Mouse (Mus musculus): ENCODE measurements around the gene Atpaf1.

Gene Atpaf1

DNA sequence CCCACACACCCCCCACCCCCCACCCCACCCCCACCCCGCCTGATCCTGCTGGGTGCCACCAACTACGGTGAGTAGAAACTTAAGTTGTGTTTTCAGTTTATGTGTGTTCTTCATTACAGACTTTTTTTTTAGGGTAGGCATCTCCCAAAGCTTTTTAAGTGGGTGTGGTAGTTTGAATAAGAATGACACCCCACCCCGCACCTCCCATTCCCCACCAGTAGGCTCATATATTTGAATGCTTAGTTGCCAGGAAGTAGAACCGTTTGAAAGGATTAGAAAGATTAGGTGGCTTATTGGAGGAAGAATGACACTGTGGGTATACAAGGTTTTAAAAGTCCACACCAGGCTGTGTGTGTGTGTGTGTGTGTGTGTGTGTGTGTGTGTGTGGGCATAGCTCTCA is 27.7 kb downstream of the Atpaf1 start:
- no peak for DNase-seq (ENCODE audit: low read depth, low spot score)

DNA sequence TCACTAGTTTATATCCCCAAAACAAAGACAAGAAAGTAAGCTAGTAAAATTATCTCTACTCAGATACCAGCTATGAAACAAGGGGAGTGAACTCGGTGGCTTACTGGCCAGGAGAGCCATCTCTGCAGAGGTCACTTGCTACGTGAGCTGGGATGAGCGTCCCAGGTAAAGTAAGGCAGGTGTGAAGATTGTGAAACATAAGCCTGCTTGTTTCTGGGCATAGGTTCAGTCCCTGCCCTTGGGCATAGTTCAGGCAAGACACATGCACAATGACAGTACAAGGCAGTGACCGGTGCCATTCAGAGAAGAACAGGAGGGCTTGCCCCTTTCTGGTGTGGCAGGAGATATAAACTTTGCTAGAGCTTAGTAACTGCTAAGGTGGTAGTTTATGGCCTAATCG is 31.0 kb downstream of the Atpaf1 start:
- DNase-seq (ENCODE audit: low read depth, low spot score), result no peak

DNA sequence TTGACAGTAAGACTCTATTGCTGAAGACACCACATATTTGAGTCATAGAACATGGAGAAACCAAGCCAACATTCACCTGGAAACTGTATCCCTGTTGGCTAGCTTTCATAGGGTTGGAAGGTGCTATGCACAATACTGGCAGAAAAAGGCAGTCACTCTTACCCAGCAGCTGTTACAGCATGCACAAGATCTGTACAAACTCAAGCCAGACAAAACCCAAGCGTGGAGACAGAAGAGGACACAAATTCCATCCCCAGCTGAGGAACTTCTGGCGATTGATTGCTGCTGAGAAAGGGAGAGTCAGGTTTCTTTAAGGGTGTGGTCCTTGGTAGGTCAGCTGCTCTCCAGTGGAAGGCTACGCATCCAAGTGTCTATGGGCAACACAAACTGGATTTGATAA is 35.6 kb downstream of the Atpaf1 start:
- no peak for DNase-seq (ENCODE audit: low read depth, low spot score)

DNA sequence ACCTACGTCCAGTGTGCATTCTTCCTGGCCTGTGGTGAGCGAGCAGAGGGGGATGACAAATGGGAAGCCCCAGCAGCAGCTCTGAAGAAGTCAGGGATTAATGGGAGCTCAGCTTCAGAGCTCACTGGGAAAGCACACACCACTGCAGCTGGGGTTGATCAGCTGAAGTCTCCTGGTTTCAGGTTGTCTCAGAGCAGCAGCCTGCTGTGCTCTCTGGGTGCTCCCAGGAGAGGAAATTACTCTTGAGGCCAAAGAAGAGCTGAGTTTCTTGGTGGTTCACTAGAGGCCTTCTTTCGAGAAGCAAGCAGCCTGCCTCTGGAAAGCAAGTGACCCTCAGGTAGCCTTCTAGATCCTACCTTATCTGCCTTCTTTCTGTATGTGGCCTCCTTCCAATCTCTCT is 36.3 kb downstream of the Atpaf1 start:
- no peak for DNase-seq (ENCODE audit: low read depth, low spot score)

- DNase-seq (ENCODE audit: low read depth, low spot score), result no peak
These were observed 36.8 kb downstream of the Atpaf1 start for GRCm38 (mm10) chr4:115821431-115821830.

- no peak for DNase-seq (ENCODE audit: low read depth, low spot score)
These were observed 37.3 kb downstream of the Atpaf1 start for GRCm38 (mm10) chr4:115821928-115822327.

- DNase-seq (ENCODE audit: low read depth, low spot score), result no peak
These were observed 39.6 kb downstream of the Atpaf1 start for GRCm38 (mm10) chr4:115824178-115824577.

DNA sequence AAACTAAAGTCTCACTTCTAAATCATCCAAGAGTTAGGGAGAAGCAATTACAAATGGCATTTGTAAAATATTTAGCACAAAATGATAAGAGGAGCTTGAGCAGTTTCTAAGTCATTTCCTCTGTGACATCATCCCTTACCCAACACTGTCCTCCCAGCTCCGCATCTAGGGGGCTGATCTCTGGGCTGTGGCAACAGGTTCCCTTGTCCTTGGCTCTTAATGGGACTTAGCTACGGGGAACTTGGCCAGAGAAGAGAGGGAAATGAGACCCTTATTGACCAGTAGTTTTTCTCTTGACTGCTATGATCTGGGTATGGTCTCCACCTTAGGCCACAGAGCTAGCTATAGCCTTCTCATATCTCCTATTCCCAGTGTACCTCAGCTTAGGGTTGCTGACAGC is 40.7 kb downstream of the Atpaf1 start:
- no peak for DNase-seq (ENCODE audit: low read depth, low spot score)

- no peak for DNase-seq (ENCODE audit: low read depth, low spot score)
These were observed 42.5 kb downstream of the Atpaf1 start for GRCm38 (mm10) chr4:115827066-115827465.

- DNase-seq (ENCODE audit: low read depth, low spot score), result no peak
These were observed 42.9 kb downstream of the Atpaf1 start for GRCm38 (mm10) chr4:115827535-115827887.

DNA sequence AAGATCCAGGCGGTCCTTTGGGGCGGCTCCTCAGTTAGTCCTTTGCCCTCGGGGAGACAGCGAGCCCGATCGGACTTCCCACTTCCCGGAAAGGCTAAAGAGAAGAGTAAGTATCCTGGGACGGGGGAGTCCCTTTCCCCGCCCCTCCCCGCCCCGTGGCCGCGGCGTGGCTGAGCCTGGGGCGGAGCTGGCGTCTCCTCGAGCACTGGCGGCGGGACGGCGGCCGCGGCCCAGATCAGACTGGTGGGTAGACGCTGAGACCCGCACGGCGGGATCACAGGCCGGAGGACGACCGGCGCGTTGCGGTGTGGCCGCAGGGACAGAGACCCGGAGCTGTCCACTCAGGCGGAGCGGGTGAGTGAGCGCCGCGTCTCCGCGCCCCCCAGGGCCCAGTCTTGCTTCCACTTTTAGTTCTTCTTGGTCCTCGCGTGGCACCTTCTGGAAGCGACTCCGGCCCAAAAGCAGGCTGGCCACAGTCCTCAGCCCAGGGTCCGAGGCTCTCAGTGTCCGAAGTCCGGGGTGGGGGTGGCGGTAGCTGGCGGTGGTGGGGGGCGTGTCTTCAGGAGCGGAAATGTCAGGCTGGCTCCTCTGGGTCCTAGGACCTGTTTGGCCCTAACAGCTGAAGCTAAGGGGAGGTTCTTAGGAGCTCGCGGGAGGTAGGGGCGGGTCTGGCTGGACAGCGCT is 43.4 kb downstream of the Atpaf1 start, which contains the start of gene Mob3c:
Mob3c (plus strand) TSS at position 205 of the 684 bp plus-strand sequence.
- DNase-seq (ENCODE audit: low read depth, low spot score), result no peak

DNA sequence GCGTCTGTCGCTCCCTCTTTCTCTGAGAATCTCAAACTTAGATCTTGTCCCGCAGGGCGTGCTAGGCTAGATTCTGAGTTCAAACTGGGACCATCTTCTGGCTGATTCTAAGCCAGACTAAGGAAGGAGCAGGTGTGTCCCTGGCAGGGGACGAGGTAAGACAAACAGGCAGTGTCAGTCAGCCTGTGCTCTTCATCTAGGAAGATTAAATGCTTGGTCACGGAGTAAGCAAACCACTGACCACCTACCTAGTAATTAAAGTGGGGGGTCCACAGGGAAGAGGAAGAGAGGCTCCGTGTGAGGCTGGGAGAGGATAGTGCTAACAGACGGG is 43.9 kb downstream of the Atpaf1 start:
- no peak for DNase-seq (ENCODE audit: low read depth, low spot score)

DNA sequence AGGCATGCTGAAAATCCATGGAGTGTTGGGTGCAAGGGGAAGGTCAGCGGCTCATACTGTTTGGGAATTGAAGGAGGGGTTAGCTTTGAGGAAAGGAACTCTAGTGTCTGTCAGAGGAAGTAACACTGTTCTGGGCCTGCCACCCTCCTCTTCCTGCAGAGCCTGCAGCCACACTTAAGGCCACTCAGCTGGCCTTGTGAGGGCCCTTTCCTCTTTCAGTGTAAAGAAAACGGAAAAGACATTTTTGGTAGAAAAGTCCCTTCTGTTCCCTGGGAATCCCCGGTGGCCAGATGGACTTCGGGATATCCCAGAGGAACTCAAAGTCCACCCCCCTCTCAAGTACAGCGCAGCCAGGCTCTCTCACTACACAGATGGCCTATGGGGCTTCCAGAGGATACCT is 45.9 kb downstream of the Atpaf1 start:
- DNase-seq (ENCODE audit: low read depth, low spot score), result no peak

- no peak for DNase-seq (ENCODE audit: low read depth, low spot score)
These were observed 46.6 kb downstream of the Atpaf1 start for GRCm38 (mm10) chr4:115831221-115831620.

- no peak for DNase-seq (ENCODE audit: low read depth, low spot score)
These were observed 47.4 kb downstream of the Atpaf1 start for GRCm38 (mm10) chr4:115832040-115832439.

DNA sequence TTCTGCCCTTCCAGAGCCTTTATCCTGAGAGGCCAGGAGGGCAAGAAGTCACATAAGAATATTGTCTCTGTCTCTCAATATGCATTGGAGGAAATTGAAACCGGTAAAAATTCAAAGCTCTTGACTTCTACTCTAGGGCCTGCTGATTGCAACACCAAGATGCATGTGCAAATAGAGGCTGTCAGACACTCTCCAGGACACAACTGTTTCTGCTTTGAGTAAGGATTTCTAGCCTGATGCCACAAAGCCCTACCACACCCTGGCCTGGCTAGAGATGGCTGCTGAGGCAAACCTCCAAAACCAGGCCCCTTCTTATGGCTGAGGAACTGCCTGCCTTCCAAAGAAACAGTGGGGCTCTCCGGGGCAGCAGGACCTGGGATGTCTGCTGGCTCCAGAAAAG is 51.0 kb downstream of the Atpaf1 start:
- no peak for DNase-seq (ENCODE audit: low read depth, low spot score)

- DNase-seq (ENCODE audit: low read depth, low spot score), result no peak
These were observed 53.6 kb downstream of the Atpaf1 start for GRCm38 (mm10) chr4:115838196-115838595.

DNA sequence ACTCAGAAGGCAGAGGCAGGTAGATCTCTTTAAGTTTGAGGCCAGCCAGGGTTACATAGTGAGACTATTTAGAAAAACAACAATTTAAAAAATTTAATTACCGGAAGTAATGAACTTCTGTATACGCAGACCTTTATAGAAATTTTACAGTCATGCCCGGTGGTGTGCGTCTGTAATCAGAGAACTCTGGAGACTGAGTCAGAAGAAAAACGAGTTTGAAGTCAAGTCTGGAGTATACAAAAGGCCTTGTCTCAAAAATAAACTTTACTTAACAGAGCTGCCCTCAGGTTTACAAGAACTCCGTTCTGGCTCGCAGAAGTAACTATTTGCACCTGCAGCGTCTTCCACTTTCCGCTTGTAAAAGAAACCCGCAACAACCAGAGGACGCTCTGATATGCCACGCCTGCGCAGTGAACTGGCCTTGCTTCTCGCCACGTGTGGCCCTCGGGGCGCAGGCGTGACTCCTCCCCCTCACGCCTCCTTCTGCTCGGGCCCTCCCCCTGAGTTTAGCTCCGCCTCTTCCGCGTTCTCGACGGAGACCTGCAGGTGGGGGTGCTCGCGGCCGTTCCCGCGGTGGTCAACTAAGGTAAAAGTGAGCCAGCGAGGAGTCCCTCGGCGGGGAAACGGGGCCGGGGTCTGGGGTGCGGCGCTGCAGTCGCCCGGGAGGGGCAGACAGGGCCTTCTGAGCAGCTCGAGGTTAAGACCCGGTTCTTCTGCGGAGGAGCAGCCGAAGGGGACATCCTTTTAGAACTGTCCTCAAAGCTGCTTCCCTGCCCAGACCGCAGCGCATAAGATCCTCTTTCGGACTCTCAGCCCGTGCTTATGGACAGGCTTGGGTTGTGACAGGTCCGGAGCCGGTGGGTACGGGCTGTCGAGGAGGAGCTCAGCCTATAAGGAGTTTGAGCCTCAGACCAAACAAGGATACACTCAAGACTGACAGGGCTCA is 54.4 kb downstream of the Atpaf1 start, which contains the start of gene Mknk1:
Mknk1 (plus strand) TSS at position 503 of the 946 bp plus-strand sequence.
- DNase-seq (ENCODE audit: low read depth, low spot score), result peak; percentile 78

- no peak for DNase-seq (ENCODE audit: low read depth, low spot score)
These were observed 55.3 kb downstream of the Atpaf1 start for GRCm38 (mm10) chr4:115839956-115840355.

DNA sequence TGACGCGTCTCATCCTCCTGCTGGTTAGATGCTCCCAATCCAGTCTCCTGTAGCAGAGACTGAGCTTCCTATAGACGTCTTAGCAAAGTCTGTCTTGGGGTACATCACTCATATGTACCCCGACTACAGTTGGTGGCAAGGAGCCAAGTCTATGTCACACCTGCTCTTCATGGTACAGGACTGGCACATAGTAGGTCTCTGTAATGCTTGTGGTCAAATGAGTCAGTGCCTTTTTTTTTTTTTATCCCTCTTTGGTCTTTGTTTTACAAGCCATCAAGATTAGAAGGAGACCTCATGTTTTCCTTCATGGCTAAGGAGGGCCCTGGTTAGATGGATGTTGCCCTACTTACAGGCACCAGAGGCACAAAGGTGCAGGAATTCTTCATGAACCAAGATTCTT is 56.2 kb downstream of the Atpaf1 start:
- DNase-seq (ENCODE audit: low read depth, low spot score), result no peak

GRCm38 (mm10) chr4:115846656-115847055 is 62.0 kb downstream of the Atpaf1 start:
- DNase-seq (ENCODE audit: low read depth, low spot score), result no peak

GRCm38 (mm10) chr4:115847377-115847776 is 62.8 kb downstream of the Atpaf1 start:
- no peak for DNase-seq (ENCODE audit: low read depth, low spot score)

GRCm38 (mm10) chr4:115848083-115848482 is 63.5 kb downstream of the Atpaf1 start:
- DNase-seq (ENCODE audit: low read depth, low spot score), result no peak
